In genomic region chr16:14316884-14317876, GRCm38 (mm10) we compare ENCODE assay signal across 8 mouse cellular contexts. TPM values are rescaled to one million over a fixed set of nuclear protein-coding genes. Genes with fewer than 3 reads are reported as not detected.
A peak's percentile ranks its signal among the peaks of the same experiment; 100 is the strongest.
DNase-seq lines count a peak whose midpoint lies in the region; ATAC-seq and TF ChIP-seq lines count a peak whose summit lies in the region.

TSS of gene Fopnl (minus strand) at chr16:14317405.

- H3K79me3 ChIP-seq in C2C12 (ENCODE audit: low read depth): peaks cover 31% of the 10 kb centered on the region

- peaks cover 31% of the 10 kb centered on the region for H3K4me1 ChIP-seq in erythroblast, embryonic 14.5 days (ENCODE audit: control insufficient read depth)
- H3K4me1 ChIP-seq in heart, embryonic 11.5 days (ENCODE audit: control insufficient read depth, insufficient read depth, low read length): peaks cover 4% of the 10 kb centered on the region; the same call in 1 of the 2 replicates
- H3K4me1 ChIP-seq in kidney, embryonic 16.5 days (ENCODE audit: insufficient read depth, low read length): peaks cover 12% of the 10 kb centered on the region
- H3K4me1 ChIP-seq in liver, adult 2 months (ENCODE audit: control insufficient read depth, insufficient read depth, low read length): no peaks in the 10 kb centered on the region

- H3K9ac ChIP-seq in heart, embryonic 11.5 days (ENCODE audit: low read depth, low read length): peak within 1 kb of the TSS; percentile 81
- H3K9ac ChIP-seq in kidney, embryonic 16.5 days (replicated peaks; ENCODE audit: low read length): peak within 1 kb of the TSS; percentile 74
- H3K9ac ChIP-seq in liver, adult 2 months (ENCODE audit: low read depth, low read length): peak within 1 kb of the TSS; percentile 63

- H3K79me2 ChIP-seq in C2C12 (ENCODE audit: control insufficient read depth, insufficient read depth) (peaks cover 39% of the 10 kb centered on the region), myocyte (ENCODE audit: control insufficient read depth, insufficient read depth) (peaks cover 32% of the 10 kb centered on the region)
- 0 out of 2 replicates have a peak, but pooled peaks cover 7% of the 10 kb centered on the region for H3K79me2 ChIP-seq in liver, adult 2 months (ENCODE audit: control insufficient read depth, insufficient read depth, low read length)

- peak; percentile 99 for DNase-seq in brain, embryonic 14.5 days (ENCODE audit: low read depth)
- peak; percentile 92 for DNase-seq in liver, adult 2 months (ENCODE audit: extremely low read depth, low read depth, low spot score)
- peak; percentile 98 for DNase-seq in splenic B cell, adult 2 months (ENCODE audit: low read depth, low spot score)

- H3ac ChIP-seq in C2C12 (ENCODE audit: control insufficient read depth, insufficient read length, low read depth) (peak within 1 kb of the TSS; percentile 56), myocyte (ENCODE audit: control insufficient read depth, insufficient read length) (peak within 1 kb of the TSS; percentile 35)

- H3K27ac ChIP-seq in heart, embryonic 11.5 days (ENCODE audit: low read depth, low read length): peak within 1 kb of the TSS; percentile 55; the same call in 1 of the 2 replicates
- H3K27ac ChIP-seq in kidney, embryonic 16.5 days (ENCODE audit: low read length): peak within 1 kb of the TSS; percentile 80
- peak within 1 kb of the TSS; percentile 55 for H3K27ac ChIP-seq in liver, adult 2 months (replicated peaks; ENCODE audit: insufficient read depth, low read depth, low read length)

- H3K27me3 ChIP-seq in C2C12 (ENCODE audit: control insufficient read depth, insufficient read depth, insufficient read length) (no peaks in the 10 kb centered on the region), myocyte (ENCODE audit: control insufficient read depth, insufficient read depth, insufficient read length) (no peaks in the 10 kb centered on the region)
- H3K27me3 ChIP-seq in erythroblast, embryonic 14.5 days (ENCODE audit: control insufficient read depth): peaks cover 9% of the 10 kb centered on the region
- no peaks in the 10 kb centered on the region for H3K27me3 ChIP-seq in heart, embryonic 11.5 days (ENCODE audit: control insufficient read depth, insufficient read depth, low read length)
- no peaks in the 10 kb centered on the region for H3K27me3 ChIP-seq in kidney, embryonic 16.5 days (ENCODE audit: insufficient read depth, low read length)
- no peaks in the 10 kb centered on the region for H3K27me3 ChIP-seq in liver, adult 2 months (ENCODE audit: control insufficient read depth, insufficient read depth, low read length)
- no peaks in the 10 kb centered on the region for H3K27me3 ChIP-seq in splenic B cell, adult 2 months (ENCODE audit: control insufficient read depth, insufficient read depth, low read length, poor library complexity, severe bottlenecking)

- H3K4me3 ChIP-seq in C2C12 (ENCODE audit: insufficient read depth, poor library complexity, severe bottlenecking) (peak within 1 kb of the TSS; percentile 69), myocyte (peak within 1 kb of the TSS; percentile 86)
- peak within 1 kb of the TSS; percentile 89 for H3K4me3 ChIP-seq in erythroblast, embryonic 14.5 days (replicated peaks)
- H3K4me3 ChIP-seq in heart, embryonic 11.5 days (ENCODE audit: low read depth, low read length): peak within 1 kb of the TSS; percentile 72
- peak within 1 kb of the TSS; percentile 90 for H3K4me3 ChIP-seq in kidney, embryonic 16.5 days (ENCODE audit: low read length)
- peak within 1 kb of the TSS; percentile 69 for H3K4me3 ChIP-seq in liver, adult 2 months (ENCODE audit: insufficient read depth, low read depth, low read length)

- peak within 1 kb of the TSS; percentile 69 for H3K4me2 ChIP-seq in heart, embryonic 11.5 days
- H3K4me2 ChIP-seq in kidney, embryonic 16.5 days (replicated peaks; ENCODE audit: low read depth, low read length): peak within 1 kb of the TSS; percentile 77
- H3K4me2 ChIP-seq in myocyte (ENCODE audit: low read depth): peak within 1 kb of the TSS; percentile 97

- WGBS in heart, embryonic 11.5 days (ENCODE audit: insufficient replicate concordance): 3% methylated on average over 51 of the region's 51 CpGs
- WGBS in kidney, embryonic 16.5 days: 3% methylated on average over 51 of the region's 51 CpGs
- 4% methylated on average over 51 of the region's 51 CpGs for WGBS in liver, adult 2 months

- H3K36me3 ChIP-seq in C2C12 (ENCODE audit: control insufficient read depth, insufficient read depth) (peaks cover 14% of the 10 kb centered on the region), myocyte (ENCODE audit: control insufficient read depth, insufficient read depth) (peaks cover 6% of the 10 kb centered on the region)
- peaks cover 26% of the 10 kb centered on the region for H3K36me3 ChIP-seq in erythroblast, embryonic 14.5 days (ENCODE audit: control insufficient read depth)
- peaks cover 3% of the 10 kb centered on the region; the same call in 1 of the 2 replicates for H3K36me3 ChIP-seq in heart, embryonic 11.5 days (ENCODE audit: control insufficient read depth, insufficient read depth, low read length)
- peaks cover 14% of the 10 kb centered on the region for H3K36me3 ChIP-seq in kidney, embryonic 16.5 days (ENCODE audit: insufficient read depth, low read length)
- peaks cover 2% of the 10 kb centered on the region; the same call in 1 of the 2 replicates for H3K36me3 ChIP-seq in liver, adult 2 months (ENCODE audit: control insufficient read depth, insufficient read depth, low read length)
- H3K36me3 ChIP-seq in splenic B cell, adult 2 months (ENCODE audit: control insufficient read depth, insufficient read depth, low read length, poor library complexity, severe bottlenecking): no peaks in the 10 kb centered on the region

- H3K9me3 ChIP-seq in erythroblast, embryonic 14.5 days (ENCODE audit: control insufficient read depth, low read length): no peaks in the 10 kb centered on the region
- H3K9me3 ChIP-seq in heart, embryonic 11.5 days (replicated peaks; ENCODE audit: control insufficient read depth, low read length): no peaks in the 10 kb centered on the region
- H3K9me3 ChIP-seq in kidney, embryonic 16.5 days (ENCODE audit: low read length): no peaks in the 10 kb centered on the region

- TF ChIP-seq CTCF in C2C12 (IDR thresholded peaks at IDR 0.05; ENCODE audit: control insufficient read depth, insufficient read depth, insufficient read length): no peak
- no peak for TF ChIP-seq CTCF in brain, embryonic 14.5 days (IDR thresholded peaks at IDR 0.05; ENCODE audit: borderline replicate concordance, extremely low read depth, insufficient read depth, insufficient read length)
- TF ChIP-seq CTCF in liver, adult 2 months (IDR thresholded peaks at IDR 0.05; ENCODE audit: low read depth, low read length): no peak

- peak; percentile 100 for ATAC-seq in heart, embryonic 11.5 days (replicated peaks; ENCODE audit: insufficient number of reproducible peaks, low FRiP score, low TSS enrichment)
- peak; percentile 100 for ATAC-seq in kidney, embryonic 16.5 days (ENCODE audit: low FRiP score, low TSS enrichment)

- TF ChIP-seq POLR2A in brain, embryonic 14.5 days (IDR thresholded peaks at IDR 0.05; ENCODE audit: borderline replicate concordance, extremely low read depth, insufficient read depth, insufficient read length, poor library complexity, severe bottlenecking): peak; percentile 69; the same call in 1 of the 2 replicates
- 0 out of 2 replicates have a peak, but pooled peaks have one; percentile 21 for TF ChIP-seq POLR2A in liver, adult 2 months (IDR thresholded peaks at IDR 0.05; ENCODE audit: extremely low read depth, insufficient read depth, low read length)
- TF ChIP-seq POLR2A in myocyte (IDR thresholded peaks at IDR 0.05; ENCODE audit: insufficient read length, low read depth): peak; percentile 74

TF ChIP-seq in C2C12, 6 proteins besides CTCF, POLR2A, EP300 and RAD21:
- TF ChIP-seq MYOD1 (IDR thresholded peaks at IDR 0.05; ENCODE audit: control insufficient read depth, insufficient read length, low read depth): no peak
- peak; percentile 33 for TF ChIP-seq MAX (IDR thresholded peaks at IDR 0.05)

TF ChIP-seq in myocyte, 11 proteins besides CTCF, POLR2A, EP300 and RAD21:
- no peak for TF ChIP-seq TCF12 (IDR thresholded peaks at IDR 0.05; ENCODE audit: insufficient read depth, poor library complexity, severe bottlenecking)
- TF ChIP-seq POLR2AphosphoS2 (IDR thresholded peaks at IDR 0.05; ENCODE audit: insufficient read length, low read depth): peak; percentile 74

RNA-seq across cellular contexts. Expression of gene Fopnl, which starts in this region (rescaled TPM):
- polyA plus RNA-seq in C2C12 (2012; fragmentation: generic; extraction: Trizol) (34.2 TPM), myocyte (2012; fragmentation: generic; extraction: Trizol) (34.3 TPM)
- 83.0 and 95.1 TPM in 2 replicates for polyA plus RNA-seq in brain, embryonic 14.5 days (2012; rRNA removed)
- polyA plus RNA-seq in erythroblast, embryonic 14.5 days (2012): 0.60 and 1.2 TPM in 2 replicates
- 107 and 112 TPM in 2 replicates for polyA plus RNA-seq in heart, embryonic 11.5 days (2014; fragmentation: Nextera tagmentation; extraction: Ambion mirVana)
- 147 and 150 TPM in 2 replicates for polyA plus RNA-seq in kidney, embryonic 16.5 days (2015; fragmentation: Nextera tagmentation; extraction: Ambion mirVana)
- 33.1 and 36.6 TPM in 2 replicates for total RNA-seq in liver, adult 2 months (2014; rRNA removed)
- 14.8 and 14.9 TPM in 2 replicates for polyA plus RNA-seq in liver, adult 2 months (2012; rRNA removed)

Comparison
In these comparisons a context has a peak if more than half of its experiments do, and no peak if none do; other contexts are left out.
1. Peak in every context shown above with its lines: DNase-seq, ATAC-seq, H3K4me3 ChIP-seq and H3K27ac ChIP-seq.
2. POLR2A ChIP-seq: peak in every context shown above with its lines; median percentile 74 in myocyte; 69 in brain, embryonic 14.5 days; 21 in liver, adult 2 months.